Mouse (Mus musculus): ENCODE measurements around the gene Tor3a. TPM values are rescaled to one million over a fixed set of nuclear protein-coding genes. Genes with fewer than 3 reads are reported as not detected.

Gene Tor3a
- polyA plus RNA-seq, 1 experiment from 2014 or later, result 3.5 TPM

DNA sequence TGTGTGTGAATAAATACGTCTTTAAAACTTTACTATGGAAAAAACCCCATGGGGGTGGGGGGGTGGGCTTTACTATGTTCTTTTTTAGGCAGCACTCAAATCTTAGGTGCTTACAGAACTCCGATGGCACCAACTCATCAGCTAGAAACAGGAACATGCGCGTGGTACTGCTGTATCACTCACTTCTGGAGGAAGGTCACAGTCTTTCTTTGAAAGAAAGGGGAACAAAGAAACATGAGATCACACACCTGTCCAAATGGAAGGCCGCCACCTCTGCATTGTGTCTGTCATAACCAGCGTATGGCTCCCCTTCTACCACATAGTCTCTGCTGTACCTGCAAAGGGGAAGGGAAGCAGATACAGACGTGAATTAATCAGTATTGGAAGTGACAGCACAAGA is 28.0 kb upstream of the Tor3a start:
- no peaks in the 10 kb centered on the region for H3K9me3 ChIP-seq
- 91% methylated on average over 7 of the region's 7 CpGs for WGBS
- peaks cover 83% of the 10 kb centered on the region for H3K36me3 ChIP-seq (replicated peaks)
- H3K27me3 ChIP-seq (replicated peaks; ENCODE audit: low read depth, poor library complexity, severe bottlenecking), result no peaks in the 10 kb centered on the region
- H3K4me3 ChIP-seq, result no peak overlapping the region
- H3K27ac ChIP-seq (replicated peaks), result no peak overlapping the region
- H3K4me1 ChIP-seq, result no peaks in the 10 kb centered on the region
- no peak for DNase-seq (ENCODE audit: low spot score)

DNA sequence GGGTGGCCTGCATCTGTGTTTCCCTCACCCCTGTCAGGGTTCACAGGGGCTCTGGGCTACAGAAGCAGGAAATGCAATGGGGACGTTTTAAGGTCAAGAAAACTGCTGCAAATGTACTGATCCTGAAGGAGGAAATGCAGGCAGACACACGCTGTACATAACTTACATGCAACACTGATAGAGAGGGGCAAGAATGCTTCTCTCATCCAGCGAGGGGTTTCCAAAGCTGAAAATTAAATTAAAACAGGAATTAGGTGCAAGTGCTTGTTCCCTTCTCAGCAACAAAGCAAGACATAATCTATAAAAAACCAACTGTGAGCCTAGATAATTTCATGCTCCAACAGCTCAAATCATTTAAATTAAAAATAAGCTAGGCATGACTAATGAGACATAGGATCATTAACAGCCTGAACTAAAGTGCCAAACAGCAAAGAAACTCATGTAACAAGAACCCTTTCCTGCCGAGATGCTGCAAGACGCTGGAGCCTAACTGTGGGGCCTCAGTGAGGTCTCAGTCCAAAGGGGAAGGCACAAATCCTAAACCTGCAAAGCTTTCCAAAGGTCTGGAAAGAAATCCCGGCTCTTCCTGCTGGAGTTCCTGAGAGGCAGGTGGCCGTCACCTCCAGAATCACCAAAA is 12.0 kb upstream of the Tor3a start:
- DNase-seq (ENCODE audit: low spot score), result no peak
- H3K4me3 ChIP-seq, result no peak overlapping the region
- 78% methylated on average over 7 of the region's 7 CpGs for WGBS
- H3K27ac ChIP-seq (replicated peaks), result no peak overlapping the region
- no peaks in the 10 kb centered on the region for H3K27me3 ChIP-seq (replicated peaks; ENCODE audit: low read depth, poor library complexity, severe bottlenecking)
- no peaks in the 10 kb centered on the region for H3K4me1 ChIP-seq
- peaks cover 91% of the 10 kb centered on the region for H3K36me3 ChIP-seq (replicated peaks)
- H3K9me3 ChIP-seq, result no peaks in the 10 kb centered on the region

DNA sequence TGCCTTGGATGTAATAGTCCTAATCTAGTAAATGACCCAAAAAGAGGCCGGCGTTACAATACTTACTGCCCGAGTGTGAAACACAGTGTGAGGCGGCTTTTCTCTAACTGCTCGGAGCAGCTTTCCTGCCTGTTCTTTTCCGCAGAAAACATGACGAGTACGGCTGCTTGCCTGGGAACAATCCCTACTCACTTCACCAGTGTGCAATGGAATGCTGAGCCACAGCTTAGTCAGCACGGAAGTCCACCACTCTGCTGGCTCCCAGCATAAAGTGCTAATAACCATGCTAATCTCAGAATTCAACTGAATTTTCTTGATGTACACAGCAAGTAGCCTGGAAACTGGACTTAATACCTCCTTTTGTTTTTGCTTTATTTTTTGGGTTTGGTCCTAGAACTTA is 5.4 kb upstream of the Tor3a start:
- Histone ChIP-seq H3K9me3 (no peaks in the 10 kb centered on the region), H3K27ac (replicated peaks) (no peak overlapping the region), H3K4me1 (peaks cover under 1% of the 10 kb centered on the region; the same call in 1 of the 2 replicates), H3K4me3 (no peak overlapping the region), H3K27me3 (replicated peaks; ENCODE audit: low read depth, poor library complexity, severe bottlenecking) (peaks cover 6% of the 10 kb centered on the region), H3K36me3 (replicated peaks) (peaks cover 43% of the 10 kb centered on the region)
- DNase-seq (ENCODE audit: low spot score), result no peak
- WGBS, result 89% methylated on average over 9 of the region's 9 CpGs

DNA sequence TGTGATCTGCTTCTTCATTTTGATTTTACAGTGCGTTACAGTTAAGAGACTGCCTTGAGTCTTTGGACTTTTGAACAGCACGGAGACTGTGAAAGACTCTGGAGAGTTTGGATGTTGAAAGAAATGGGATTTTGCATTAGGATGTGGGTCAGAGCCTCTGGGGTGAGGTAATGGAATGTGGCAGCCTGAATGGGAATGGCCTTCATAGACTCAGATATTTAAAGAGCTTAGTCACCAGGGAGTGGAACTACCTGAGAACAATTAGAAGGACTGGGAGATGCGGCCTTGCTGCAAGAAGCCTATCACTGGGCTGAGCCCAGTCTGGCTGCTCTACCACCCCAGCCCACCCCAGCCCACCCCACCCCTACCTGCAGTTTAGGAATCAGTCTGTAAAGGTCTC is 3.1 kb upstream of the Tor3a start:
- Histone ChIP-seq H3K36me3 (replicated peaks) (peaks cover 23% of the 10 kb centered on the region), H3K4me1 (peaks cover 21% of the 10 kb centered on the region), H3K27ac (replicated peaks) (no peak overlapping the region), H3K27me3 (replicated peaks; ENCODE audit: low read depth, poor library complexity, severe bottlenecking) (peaks cover 24% of the 10 kb centered on the region), H3K4me3 (no peak overlapping the region), H3K9me3 (no peaks in the 10 kb centered on the region)
- 82% methylated on average over 3 of the region's 3 CpGs for WGBS
- DNase-seq (ENCODE audit: low spot score), result no peak

- Histone ChIP-seq H3K27me3 (replicated peaks; ENCODE audit: low read depth, poor library complexity, severe bottlenecking) (peaks cover 24% of the 10 kb centered on the region), H3K9me3 (no peaks in the 10 kb centered on the region), H3K4me3 (no peak overlapping the region), H3K36me3 (replicated peaks) (peaks cover 17% of the 10 kb centered on the region), H3K27ac (replicated peaks) (no peak overlapping the region), H3K4me1 (peaks cover 21% of the 10 kb centered on the region)
- WGBS, result 87% methylated on average over 5 of the region's 5 CpGs
- DNase-seq (ENCODE audit: low spot score), result no peak
Measured at GRCm38 (mm10) chr1:156676596-156676995, 2.4 kb upstream of the Tor3a start.

DNA sequence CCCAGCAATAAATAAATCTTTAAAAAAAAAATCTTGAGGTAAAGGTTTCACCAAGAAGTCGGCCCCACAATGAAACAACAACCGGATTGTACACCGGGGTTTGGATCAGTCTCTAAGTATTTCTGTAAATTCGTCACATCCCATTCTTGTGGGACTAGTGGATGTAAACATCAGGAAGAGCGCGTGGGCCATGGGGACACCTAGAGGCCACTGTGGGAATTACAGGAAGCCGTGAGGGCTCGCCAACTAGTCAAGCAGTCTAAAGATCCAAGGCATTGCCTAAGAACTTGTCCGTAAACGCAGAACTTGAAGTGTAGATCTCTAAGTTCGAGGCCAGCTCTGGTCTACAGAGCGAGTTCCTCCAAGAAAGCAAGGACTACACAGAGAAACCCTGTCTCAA is 2.0 kb upstream of the Tor3a start:
- peaks cover 24% of the 10 kb centered on the region for H3K27me3 ChIP-seq (replicated peaks; ENCODE audit: low read depth, poor library complexity, severe bottlenecking)
- H3K4me1 ChIP-seq, result peaks cover 21% of the 10 kb centered on the region
- peaks cover 14% of the 10 kb centered on the region for H3K36me3 ChIP-seq (replicated peaks)
- WGBS, result 36% methylated on average over 12 of the region's 12 CpGs
- no peaks in the 10 kb centered on the region for H3K9me3 ChIP-seq
- peak; percentile 76 for DNase-seq (ENCODE audit: low spot score)
- H3K4me3 ChIP-seq, result no peak overlapping the region
- no peak overlapping the region for H3K27ac ChIP-seq (replicated peaks)

- DNase-seq (ENCODE audit: low spot score), result peak; percentile 53
- H3K27me3 ChIP-seq (replicated peaks; ENCODE audit: low read depth, poor library complexity, severe bottlenecking), result peaks cover 24% of the 10 kb centered on the region
- peak overlapping the region; percentile 72 for H3K27ac ChIP-seq (replicated peaks)
- peaks cover 32% of the 10 kb centered on the region for H3K4me1 ChIP-seq
- H3K4me3 ChIP-seq, result peak overlapping the region; percentile 76
- H3K9me3 ChIP-seq, result no peaks in the 10 kb centered on the region
- H3K36me3 ChIP-seq (replicated peaks), result no peaks in the 10 kb centered on the region
- 1% methylated on average over 29 of the region's 29 CpGs for WGBS
Measured at GRCm38 (mm10) chr1:156673476-156674194, 521 bp downstream of the Tor3a start.

- WGBS, result 6% methylated on average over 14 of the region's 14 CpGs
- Histone ChIP-seq H3K9me3 (no peaks in the 10 kb centered on the region), H3K36me3 (replicated peaks) (no peaks in the 10 kb centered on the region), H3K4me1 (peaks cover 36% of the 10 kb centered on the region), H3K4me3 (peak overlapping the region; percentile 76), H3K27ac (replicated peaks) (no peak overlapping the region; the same call in 1 of the 2 replicates), H3K27me3 (replicated peaks; ENCODE audit: low read depth, poor library complexity, severe bottlenecking) (peaks cover 24% of the 10 kb centered on the region)
- DNase-seq (ENCODE audit: low spot score), result peak; percentile 29
Measured at GRCm38 (mm10) chr1:156672720-156673475, 1.3 kb downstream of the Tor3a start.

GRCm38 (mm10) chr1:156671921-156672320 is 2.2 kb downstream of the Tor3a start:
- Histone ChIP-seq H3K27me3 (replicated peaks; ENCODE audit: low read depth, poor library complexity, severe bottlenecking) (peaks cover 24% of the 10 kb centered on the region), H3K9me3 (no peaks in the 10 kb centered on the region), H3K36me3 (replicated peaks) (no peaks in the 10 kb centered on the region), H3K4me3 (no peak overlapping the region), H3K27ac (replicated peaks) (no peak overlapping the region), H3K4me1 (peaks cover 37% of the 10 kb centered on the region)
- no peak for DNase-seq (ENCODE audit: low spot score)
- WGBS, result 92% methylated on average over 3 of the region's 3 CpGs

DNA sequence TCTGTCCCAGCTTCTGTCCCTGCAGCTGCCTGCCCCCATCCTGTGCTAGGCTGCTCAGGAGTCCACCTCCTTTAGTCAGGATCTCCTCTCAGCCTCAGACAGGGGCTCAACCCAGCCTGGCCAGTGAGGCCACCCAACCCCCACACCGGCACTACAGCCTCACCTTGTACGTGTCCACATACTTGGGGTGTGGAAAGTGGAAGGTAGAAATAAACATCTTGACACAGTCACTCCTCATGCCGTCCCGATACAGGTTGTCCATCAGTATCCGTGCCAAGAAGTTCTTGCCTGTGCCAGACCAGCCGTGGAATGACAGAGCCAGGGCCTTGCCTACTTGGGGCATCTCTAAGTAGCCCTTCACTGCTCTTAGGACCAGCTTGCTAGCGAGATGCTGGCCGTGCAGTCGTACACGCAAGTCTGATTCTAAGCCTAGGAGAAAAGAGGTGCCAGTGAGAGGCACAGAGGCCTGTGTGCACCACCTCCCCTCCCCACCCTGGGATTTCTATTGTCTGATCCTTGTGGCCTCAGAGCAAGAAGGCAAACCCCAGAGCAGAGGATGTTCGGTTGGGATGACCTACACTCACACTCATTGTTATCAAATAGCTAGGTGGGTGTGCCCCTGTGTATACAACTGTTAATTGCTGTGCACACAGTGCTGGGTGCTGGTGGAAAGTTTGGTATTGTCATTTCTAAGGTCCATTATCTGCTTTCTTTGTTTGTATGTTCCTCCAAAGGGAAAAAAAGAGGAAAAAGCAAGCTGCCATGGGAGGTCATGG is 4.8 kb downstream of the Tor3a start:
- H3K4me1 ChIP-seq, result peaks cover 42% of the 10 kb centered on the region
- no peaks in the 10 kb centered on the region for H3K9me3 ChIP-seq
- H3K27ac ChIP-seq (replicated peaks), result no peak overlapping the region
- H3K36me3 ChIP-seq (replicated peaks), result no peaks in the 10 kb centered on the region
- no peak for DNase-seq (ENCODE audit: low spot score)
- WGBS, result 44% methylated on average over 11 of the region's 11 CpGs
- H3K27me3 ChIP-seq (replicated peaks; ENCODE audit: low read depth, poor library complexity, severe bottlenecking), result peaks cover 16% of the 10 kb centered on the region
- no peak overlapping the region for H3K4me3 ChIP-seq

- Histone ChIP-seq H3K4me3 (no peak overlapping the region), H3K27me3 (replicated peaks; ENCODE audit: low read depth, poor library complexity, severe bottlenecking) (peaks cover 10% of the 10 kb centered on the region), H3K9me3 (no peaks in the 10 kb centered on the region), H3K4me1 (peaks cover 34% of the 10 kb centered on the region), H3K27ac (replicated peaks) (0 out of 2 replicates have a peak overlapping the region, but pooled peaks have one; percentile 4), H3K36me3 (replicated peaks) (no peaks in the 10 kb centered on the region)
- WGBS, result 25% methylated on average over 5 of the region's 5 CpGs
- no peak for DNase-seq (ENCODE audit: low spot score)
Measured at GRCm38 (mm10) chr1:156668602-156669001, 5.6 kb downstream of the Tor3a start.

Measured in embryonic facial prominence, embryonic 10.5 days (tissue).